Mouse (Mus musculus) fat pad, adult 2 months (tissue): Measurements from ENCODE around the gene Ski.
A peak's percentile ranks its signal among the peaks of the same experiment; 100 is the strongest.

ENCODE experiments used
- DNase-seq: peaks from one replicate; pipeline ENCODE4 v3.0.0-alpha.2; 2011; ENCODE audit warnings: low read depth, low spot score; ENCODE audit errors: extremely low read depth

Gene Ski

GRCm38 (mm10) chr4:155133658-155134417, 88.6 kb downstream of the Ski start:
- DNase-seq: no peak

- DNase-seq: no peak
Measured at GRCm38 (mm10) chr4:155133188-155133587, 89.2 kb downstream of the Ski start.

GRCm38 (mm10) chr4:155130616-155131015, 91.8 kb downstream of the Ski start:
- DNase-seq: no peak

GRCm38 (mm10) chr4:155129996-155130395, 92.4 kb downstream of the Ski start:
- DNase-seq: peak; percentile 37

- peak; percentile 19 for DNase-seq
Measured at GRCm38 (mm10) chr4:155129132-155129917, 93.1 kb downstream of the Ski start.

- DNase-seq: no peak
Measured at GRCm38 (mm10) chr4:155128411-155128810, 94.0 kb downstream of the Ski start.

GRCm38 (mm10) chr4:155126602-155127372, 95.6 kb downstream of the Ski start:
- DNase-seq: no peak

GRCm38 (mm10) chr4:155126194-155126593, 96.2 kb downstream of the Ski start:
- no peak for DNase-seq

- no peak for DNase-seq
Measured at GRCm38 (mm10) chr4:155125310-155125709, 97.1 kb downstream of the Ski start.

- DNase-seq: no peak
Measured at GRCm38 (mm10) chr4:155123868-155124534, 98.4 kb downstream of the Ski start.

GRCm38 (mm10) chr4:155122444-155123040, 99.8 kb downstream of the Ski start:
- DNase-seq: peak; percentile 37

GRCm38 (mm10) chr4:155121915-155122443, 100.4 kb downstream of the Ski start:
- DNase-seq: no peak

- DNase-seq: no peak
Measured at GRCm38 (mm10) chr4:155121222-155121621, 101.2 kb downstream of the Ski start.

GRCm38 (mm10) chr4:155120583-155120982, 101.8 kb downstream of the Ski start:
- peak; percentile 14 for DNase-seq

- no peak for DNase-seq
Measured at GRCm38 (mm10) chr4:155120038-155120437, 102.4 kb downstream of the Ski start.

- DNase-seq: no peak
Measured at GRCm38 (mm10) chr4:155118278-155118677, 104.1 kb downstream of the Ski start.

GRCm38 (mm10) chr4:155117396-155117978, 104.9 kb downstream of the Ski start:
- DNase-seq: no peak

- no peak for DNase-seq
Measured at GRCm38 (mm10) chr4:155116607-155117006, 105.8 kb downstream of the Ski start.

GRCm38 (mm10) chr4:155113766-155114410, 108.5 kb downstream of the Ski start:
- DNase-seq: no peak
